Mouse (Mus musculus): ENCODE results near the gene Tmem120b. TPM values are rescaled to one million over a fixed set of nuclear protein-coding genes. Genes with fewer than 3 reads are reported as not detected.

The Tmem120b gene
- polyA plus RNA-seq, 1 experiment from 2014 or later = 11.4 TPM

GRCm38 (mm10) chr5:123150641-123151040 is 82.4 kb downstream of the Tmem120b start:
- peaks cover 52% of the 10 kb centered on the region for H3K36me3 ChIP-seq (ENCODE audit: control insufficient read depth, insufficient read depth, low read length)
- H3K4me3 ChIP-seq (ENCODE audit: low read depth, low read length) = 0 out of 2 replicates have a peak overlapping the region, but pooled peaks have one; percentile 21
- H3K27ac ChIP-seq (ENCODE audit: low read depth, low read length) = 0 out of 2 replicates have a peak overlapping the region, but pooled peaks have one; percentile 22
- no peak overlapping the region for H3K9ac ChIP-seq (ENCODE audit: low read depth, low read length)
- no peak for ATAC-seq (replicated peaks; ENCODE audit: insufficient number of reproducible peaks, low FRiP score, low TSS enrichment)
- no peaks in the 10 kb centered on the region for H3K9me3 ChIP-seq (replicated peaks; ENCODE audit: control insufficient read depth, low read length)
- peak overlapping the region; percentile 53 for H3K4me2 ChIP-seq
- peaks cover 38% of the 10 kb centered on the region for H3K4me1 ChIP-seq (ENCODE audit: control insufficient read depth, insufficient read depth, low read length)
- H3K27me3 ChIP-seq (ENCODE audit: control insufficient read depth, insufficient read depth, low read length) = no peaks in the 10 kb centered on the region
- 49% methylated on average over 7 of the region's 7 CpGs for WGBS (ENCODE audit: insufficient replicate concordance)

GRCm38 (mm10) chr5:123151077-123151476 is 82.9 kb downstream of the Tmem120b start:
- Histone ChIP-seq H3K36me3 (ENCODE audit: control insufficient read depth, insufficient read depth, low read length) (peaks cover 53% of the 10 kb centered on the region), H3K4me1 (ENCODE audit: control insufficient read depth, insufficient read depth, low read length) (peaks cover 34% of the 10 kb centered on the region), H3K4me2 (peak overlapping the region; percentile 53), H3K27ac (ENCODE audit: low read depth, low read length) (0 out of 2 replicates have a peak overlapping the region, but pooled peaks have one; percentile 22), H3K9me3 (replicated peaks; ENCODE audit: control insufficient read depth, low read length) (no peaks in the 10 kb centered on the region), H3K27me3 (ENCODE audit: control insufficient read depth, insufficient read depth, low read length) (no peaks in the 10 kb centered on the region), H3K4me3 (ENCODE audit: low read depth, low read length) (no peak overlapping the region), H3K9ac (ENCODE audit: low read depth, low read length) (no peak overlapping the region)
- WGBS (ENCODE audit: insufficient replicate concordance) = 37% methylated on average over 7 of the region's 7 CpGs
- no peak for ATAC-seq (replicated peaks; ENCODE audit: insufficient number of reproducible peaks, low FRiP score, low TSS enrichment)

GRCm38 (mm10) chr5:123151707-123152362 is 83.6 kb downstream of the Tmem120b start:
- Histone ChIP-seq H3K4me2 (no peak overlapping the region), H3K27me3 (ENCODE audit: control insufficient read depth, insufficient read depth, low read length) (no peaks in the 10 kb centered on the region), H3K27ac (ENCODE audit: low read depth, low read length) (no peak overlapping the region), H3K9me3 (replicated peaks; ENCODE audit: control insufficient read depth, low read length) (no peaks in the 10 kb centered on the region), H3K4me1 (ENCODE audit: control insufficient read depth, insufficient read depth, low read length) (peaks cover 33% of the 10 kb centered on the region), H3K9ac (ENCODE audit: low read depth, low read length) (no peak overlapping the region), H3K4me3 (ENCODE audit: low read depth, low read length) (no peak overlapping the region), H3K36me3 (ENCODE audit: control insufficient read depth, insufficient read depth, low read length) (peaks cover 47% of the 10 kb centered on the region)
- WGBS (ENCODE audit: insufficient replicate concordance) = 93% methylated on average over 19 of the region's 19 CpGs
- no peak for ATAC-seq (replicated peaks; ENCODE audit: insufficient number of reproducible peaks, low FRiP score, low TSS enrichment)

- H3K4me3 ChIP-seq (ENCODE audit: low read depth, low read length) = no peak overlapping the region
- H3K9ac ChIP-seq (ENCODE audit: low read depth, low read length) = no peak overlapping the region
- WGBS (ENCODE audit: insufficient replicate concordance) = 83% methylated on average over 1 of the region's 1 CpGs
- H3K27me3 ChIP-seq (ENCODE audit: control insufficient read depth, insufficient read depth, low read length) = no peaks in the 10 kb centered on the region
- no peak overlapping the region for H3K27ac ChIP-seq (ENCODE audit: low read depth, low read length)
- ATAC-seq (replicated peaks; ENCODE audit: insufficient number of reproducible peaks, low FRiP score, low TSS enrichment) = no peak
- H3K4me2 ChIP-seq = no peak overlapping the region
- H3K9me3 ChIP-seq (replicated peaks; ENCODE audit: control insufficient read depth, low read length) = no peaks in the 10 kb centered on the region
- peaks cover 33% of the 10 kb centered on the region for H3K4me1 ChIP-seq (ENCODE audit: control insufficient read depth, insufficient read depth, low read length)
- H3K36me3 ChIP-seq (ENCODE audit: control insufficient read depth, insufficient read depth, low read length) = peaks cover 51% of the 10 kb centered on the region
These were observed 84.7 kb downstream of the Tmem120b start for GRCm38 (mm10) chr5:123152901-123153300.

GRCm38 (mm10) chr5:123155425-123155824 is 87.2 kb downstream of the Tmem120b start:
- no peaks in the 10 kb centered on the region for H3K9me3 ChIP-seq (replicated peaks; ENCODE audit: control insufficient read depth, low read length)
- peaks cover 11% of the 10 kb centered on the region for H3K4me1 ChIP-seq (ENCODE audit: control insufficient read depth, insufficient read depth, low read length)
- WGBS (ENCODE audit: insufficient replicate concordance) = 50% methylated on average over 7 of the region's 7 CpGs
- no peak overlapping the region for H3K27ac ChIP-seq (ENCODE audit: low read depth, low read length)
- peaks cover 61% of the 10 kb centered on the region for H3K36me3 ChIP-seq (ENCODE audit: control insufficient read depth, insufficient read depth, low read length)
- no peak overlapping the region for H3K9ac ChIP-seq (ENCODE audit: low read depth, low read length)
- ATAC-seq (replicated peaks; ENCODE audit: insufficient number of reproducible peaks, low FRiP score, low TSS enrichment) = no peak
- H3K27me3 ChIP-seq (ENCODE audit: control insufficient read depth, insufficient read depth, low read length) = no peaks in the 10 kb centered on the region
- H3K4me2 ChIP-seq = no peak overlapping the region
- H3K4me3 ChIP-seq (ENCODE audit: low read depth, low read length) = no peak overlapping the region

GRCm38 (mm10) chr5:123156763-123157162 is 88.5 kb downstream of the Tmem120b start:
- H3K4me3 ChIP-seq (ENCODE audit: low read depth, low read length) = no peak overlapping the region
- no peaks in the 10 kb centered on the region for H3K27me3 ChIP-seq (ENCODE audit: control insufficient read depth, insufficient read depth, low read length)
- no peak overlapping the region for H3K9ac ChIP-seq (ENCODE audit: low read depth, low read length)
- H3K27ac ChIP-seq (ENCODE audit: low read depth, low read length) = no peak overlapping the region
- no peak overlapping the region for H3K4me2 ChIP-seq
- H3K9me3 ChIP-seq (replicated peaks; ENCODE audit: control insufficient read depth, low read length) = no peaks in the 10 kb centered on the region
- H3K4me1 ChIP-seq (ENCODE audit: control insufficient read depth, insufficient read depth, low read length) = no peaks in the 10 kb centered on the region
- WGBS (ENCODE audit: insufficient replicate concordance) = 87% methylated on average over 12 of the region's 12 CpGs
- no peak for ATAC-seq (replicated peaks; ENCODE audit: insufficient number of reproducible peaks, low FRiP score, low TSS enrichment)
- peaks cover 69% of the 10 kb centered on the region for H3K36me3 ChIP-seq (ENCODE audit: control insufficient read depth, insufficient read depth, low read length)

- Histone ChIP-seq H3K4me1 (ENCODE audit: control insufficient read depth, insufficient read depth, low read length) (no peaks in the 10 kb centered on the region), H3K36me3 (ENCODE audit: control insufficient read depth, insufficient read depth, low read length) (peaks cover 62% of the 10 kb centered on the region), H3K4me2 (no peak overlapping the region), H3K27me3 (ENCODE audit: control insufficient read depth, insufficient read depth, low read length) (no peaks in the 10 kb centered on the region), H3K27ac (ENCODE audit: low read depth, low read length) (no peak overlapping the region), H3K9ac (ENCODE audit: low read depth, low read length) (no peak overlapping the region), H3K4me3 (ENCODE audit: low read depth, low read length) (no peak overlapping the region), H3K9me3 (replicated peaks; ENCODE audit: control insufficient read depth, low read length) (no peaks in the 10 kb centered on the region)
- WGBS (ENCODE audit: insufficient replicate concordance) = 72% methylated on average over 4 of the region's 4 CpGs
- no peak for ATAC-seq (replicated peaks; ENCODE audit: insufficient number of reproducible peaks, low FRiP score, low TSS enrichment)
These were observed 89.8 kb downstream of the Tmem120b start for GRCm38 (mm10) chr5:123157972-123158371.

GRCm38 (mm10) chr5:123159446-123159845 is 91.2 kb downstream of the Tmem120b start:
- no peak overlapping the region for H3K4me2 ChIP-seq
- H3K9ac ChIP-seq (ENCODE audit: low read depth, low read length) = no peak overlapping the region
- H3K9me3 ChIP-seq (replicated peaks; ENCODE audit: control insufficient read depth, low read length) = no peaks in the 10 kb centered on the region
- peaks cover 65% of the 10 kb centered on the region for H3K36me3 ChIP-seq (ENCODE audit: control insufficient read depth, insufficient read depth, low read length)
- WGBS (ENCODE audit: insufficient replicate concordance) = 87% methylated on average over 4 of the region's 4 CpGs
- no peak overlapping the region for H3K27ac ChIP-seq (ENCODE audit: low read depth, low read length)
- ATAC-seq (replicated peaks; ENCODE audit: insufficient number of reproducible peaks, low FRiP score, low TSS enrichment) = no peak
- H3K27me3 ChIP-seq (ENCODE audit: control insufficient read depth, insufficient read depth, low read length) = no peaks in the 10 kb centered on the region
- H3K4me3 ChIP-seq (ENCODE audit: low read depth, low read length) = no peak overlapping the region
- H3K4me1 ChIP-seq (ENCODE audit: control insufficient read depth, insufficient read depth, low read length) = no peaks in the 10 kb centered on the region

- H3K9ac ChIP-seq (ENCODE audit: low read depth, low read length) = no peak overlapping the region
- no peaks in the 10 kb centered on the region for H3K9me3 ChIP-seq (replicated peaks; ENCODE audit: control insufficient read depth, low read length)
- no peaks in the 10 kb centered on the region for H3K27me3 ChIP-seq (ENCODE audit: control insufficient read depth, insufficient read depth, low read length)
- 96% methylated on average over 14 of the region's 15 CpGs for WGBS (ENCODE audit: insufficient replicate concordance)
- ATAC-seq (replicated peaks; ENCODE audit: insufficient number of reproducible peaks, low FRiP score, low TSS enrichment) = no peak
- H3K27ac ChIP-seq (ENCODE audit: low read depth, low read length) = no peak overlapping the region
- no peak overlapping the region for H3K4me3 ChIP-seq (ENCODE audit: low read depth, low read length)
- H3K4me2 ChIP-seq = no peak overlapping the region
- peaks cover 63% of the 10 kb centered on the region for H3K36me3 ChIP-seq (ENCODE audit: control insufficient read depth, insufficient read depth, low read length)
- no peaks in the 10 kb centered on the region for H3K4me1 ChIP-seq (ENCODE audit: control insufficient read depth, insufficient read depth, low read length)
These were observed 91.7 kb downstream of the Tmem120b start for GRCm38 (mm10) chr5:123159866-123160265.
